Comparison of ENCODE assay signal across 8 mouse cellular contexts in the genomic region with DNA sequence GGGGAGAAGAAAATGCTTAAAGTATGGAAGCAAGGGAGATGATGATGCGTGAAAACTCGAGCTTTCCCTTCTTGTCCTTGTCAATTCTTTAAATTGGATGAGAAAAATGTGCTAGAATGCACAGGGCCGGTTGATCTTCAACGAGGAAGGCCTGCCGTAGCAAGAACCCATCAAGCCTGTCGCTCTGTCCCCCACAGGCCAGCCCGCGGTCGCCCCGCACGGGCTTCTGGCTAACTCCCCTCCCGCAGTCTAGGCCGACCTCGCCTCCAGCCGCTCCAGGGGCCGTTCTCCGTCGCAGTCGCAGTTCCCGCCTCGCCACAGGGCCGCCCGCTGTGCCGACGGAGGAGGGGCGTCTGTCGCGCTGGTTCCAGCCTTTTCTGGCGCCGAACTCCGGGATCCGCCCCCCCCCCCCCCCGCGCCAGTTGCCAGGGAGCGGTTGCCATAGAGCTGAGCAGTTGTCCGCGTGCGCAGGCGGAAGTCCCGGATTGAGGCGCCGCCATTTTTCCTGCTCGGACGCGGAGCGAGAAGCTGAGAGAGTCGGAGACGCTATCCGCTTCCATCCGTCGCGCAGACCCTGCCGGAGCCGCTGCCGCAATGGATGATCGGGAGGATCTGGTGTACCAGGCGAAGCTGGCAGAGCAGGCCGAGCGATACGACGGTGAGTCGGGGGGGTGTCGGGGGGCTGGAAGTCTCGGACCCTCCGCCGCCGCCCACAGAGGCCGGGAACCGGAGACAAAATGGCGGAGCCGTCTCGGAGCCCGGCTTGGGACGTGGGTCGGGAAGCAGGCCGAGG. TPM values are rescaled to one million over a fixed set of nuclear protein-coding genes. Genes with fewer than 3 reads are reported as not detected.
A peak's percentile ranks its signal among the peaks of the same experiment; 100 is the strongest.
DNase-seq lines count a peak whose midpoint lies in the region; ATAC-seq lines count a peak whose summit lies in the region.

A gene (plus strand): TSS at position 436 of the 793 bp plus-strand sequence.

- no peaks in the 10 kb centered on the region for H3K27me3 ChIP-seq in hindbrain, embryonic 13.5 days

- peak within 1 kb of the TSS; percentile 99 for H3K9ac ChIP-seq in hindbrain, embryonic 13.5 days

- H3K9me3 ChIP-seq in hindbrain, embryonic 13.5 days: no peaks in the 10 kb centered on the region

- no peaks in the 10 kb centered on the region for H3K36me3 ChIP-seq in hindbrain, embryonic 13.5 days

- peak; percentile 96 for DNase-seq in NIH3T3 (ENCODE audit: low read depth)
- peak; percentile 94 to 95 for DNase-seq in cerebellum, postnatal 10 days
- DNase-seq in frontal cortex, postnatal 14 days (ENCODE audit: low spot score in 2 of 2): peak; percentile 86
- peak; percentile 84 to 91 for DNase-seq in layer of hippocampus, postnatal 25 days (ENCODE audit: extremely low spot score in 1 of 2, low spot score in 1 of 2)
- peak; percentile 93 for DNase-seq in lung, postnatal 25 days (ENCODE audit: low spot score)
- peak; percentile 94 for DNase-seq in retina, embryonic 14.5 days (ENCODE audit: low spot score)
- peak; percentile 86 to 88 for DNase-seq in urinary bladder, adult 18-20 months (ENCODE audit: low spot score in 2 of 2)

- H3K4me3 ChIP-seq in hindbrain, embryonic 13.5 days: peak within 1 kb of the TSS; percentile 83

- H3K27ac ChIP-seq in hindbrain, embryonic 13.5 days: peak within 1 kb of the TSS; percentile 100

- peaks cover 42% of the 10 kb centered on the region for H3K4me1 ChIP-seq in hindbrain, embryonic 13.5 days (replicated peaks)

- 1% methylated on average over 71 of the region's 76 CpGs for WGBS in hindbrain, embryonic 13.5 days

- H3K4me2 ChIP-seq in hindbrain, embryonic 13.5 days: peak within 1 kb of the TSS; percentile 88

- peak; percentile 92 for ATAC-seq in hindbrain, embryonic 13.5 days (ENCODE audit: low FRiP score)

RNA-seq across cellular contexts. Expression of the gene that starts here (rescaled TPM):
- 1,500 and 1,527 TPM in 2 replicates for polyA plus RNA-seq in hindbrain, embryonic 13.5 days (2015; fragmentation: Nextera tagmentation; extraction: Ambion mirVana)
- total RNA-seq in layer of hippocampus, postnatal 25 days (2021): 1,000 to 10,000 TPM; 1,088 to 1,203 TPM

Comparison
In these comparisons a context has a peak if more than half of its experiments do, and no peak if none do; other contexts are left out.
1. Peak in every context shown above with its lines: DNase-seq, ATAC-seq, H3K4me3 ChIP-seq and H3K27ac ChIP-seq.